Mouse (Mus musculus) 416B (cell line): ENCODE data around the gene Pcna.
A peak's percentile ranks its signal among the peaks of the same experiment; 100 is the strongest.
"Not testable (repeated sequence)": the region's sequence is repeated elsewhere in the genome, so short reads cannot be mapped to it uniquely, and the experiment has no call there.

Experiments used
- DNase-seq: peaks from one replicate; pipeline ENCODE4 v3.0.0; 2011; ENCODE audit warnings: low read depth

Pcna gene

GRCm38 (mm10) chr2:132252542-132253528 lies at the start of gene Pcna:
Pcna (minus strand) TSS chr2:132253314.
- DNase-seq = peak; percentile 99

GRCm38 (mm10) chr2:132301436-132301835 lies 48.3 kb upstream of the Pcna start:
- DNase-seq = no peak

GRCm38 (mm10) chr2:132298250-132298649 lies 45.1 kb upstream of the Pcna start:
- DNase-seq = no peak

- peak; percentile 76 for DNase-seq
Observed at GRCm38 (mm10) chr2:132293694-132294450, 40.8 kb upstream of the Pcna start.

- DNase-seq = no peak
Observed at GRCm38 (mm10) chr2:132292083-132292482, 39.0 kb upstream of the Pcna start.

- DNase-seq = no peak
Observed at GRCm38 (mm10) chr2:132291265-132291664, 38.2 kb upstream of the Pcna start.

- no peak for DNase-seq
Observed at GRCm38 (mm10) chr2:132290808-132291207, 37.7 kb upstream of the Pcna start.

- DNase-seq = not testable (repeated sequence)
Observed at GRCm38 (mm10) chr2:132289213-132289612, 36.1 kb upstream of the Pcna start.

- DNase-seq = no peak
Observed at GRCm38 (mm10) chr2:132286376-132287076, 33.4 kb upstream of the Pcna start.

- not testable (repeated sequence) for DNase-seq
Observed at GRCm38 (mm10) chr2:132285722-132286121, 32.6 kb upstream of the Pcna start.

GRCm38 (mm10) chr2:132284492-132285139 lies 31.5 kb upstream of the Pcna start:
- DNase-seq = no peak

GRCm38 (mm10) chr2:132283236-132284070 lies 30.3 kb upstream of the Pcna start:
- DNase-seq = no peak

- no peak for DNase-seq
Observed at GRCm38 (mm10) chr2:132282453-132283174, 29.5 kb upstream of the Pcna start.

- peak; percentile 66 for DNase-seq
Observed at GRCm38 (mm10) chr2:132281560-132282452, 28.7 kb upstream of the Pcna start.

- no peak for DNase-seq
Observed at GRCm38 (mm10) chr2:132280518-132281120, 27.5 kb upstream of the Pcna start.

GRCm38 (mm10) chr2:132279978-132280377 lies 26.9 kb upstream of the Pcna start:
- no peak for DNase-seq

- DNase-seq = peak; percentile 28
Observed at GRCm38 (mm10) chr2:132279336-132279882, 26.3 kb upstream of the Pcna start.

GRCm38 (mm10) chr2:132278273-132278853 lies 25.2 kb upstream of the Pcna start:
- no peak for DNase-seq
